In genomic region chr11:88838630-88839029, GRCm38 (mm10) we compare ENCODE assay signal across 25 mouse cellular contexts.
"Had no signal": no experiment of that assay in that cellular context is flagged by ENCODE, and none has a peak within 500 bp of the region (broad histone marks: within the 10 kb centered on the region; RNA-seq: fewer than 3 reads in every experiment).

No protein-coding gene starts in this region.

- H3K4me2 ChIP-seq: heart, embryonic 12.5 days; hindbrain, embryonic 12.5 days; hindbrain, embryonic 15.5 days; limb, embryonic 12.5 days; liver, embryonic 11.5 days; liver, embryonic 13.5 days; liver, embryonic 15.5 days had no signal

- DNase-seq: gastrocnemius, adult 2 months; gastrocnemius, postnatal 25 days; heart, postnatal 10 days; heart, postnatal 4 days; kidney, adult 18-20 months; kidney, adult 8-10 months; kidney, postnatal 14 days; kidney, postnatal 36 days; layer of hippocampus, adult 9-11 months; liver; liver, embryonic 13.5 days; liver, postnatal 0 days had no signal

- H3K4me1 ChIP-seq: hindbrain, embryonic 12.5 days had no signal

- H3K9me3 ChIP-seq: heart, embryonic 10.5 days; heart, embryonic 12.5 days; hindbrain, embryonic 10.5 days; hindbrain, embryonic 12.5 days; hindbrain, embryonic 15.5 days; limb, embryonic 10.5 days; limb, embryonic 12.5 days; liver, embryonic 13.5 days; liver, embryonic 15.5 days had no signal

- H3K9ac ChIP-seq: heart, embryonic 12.5 days; hindbrain, embryonic 12.5 days; hindbrain, embryonic 15.5 days; limb, embryonic 12.5 days; liver, embryonic 13.5 days; liver, embryonic 15.5 days; liver, postnatal 0 days had no signal

- H3K27ac ChIP-seq: gastrocnemius, adult 2 months; heart, embryonic 10.5 days; hindbrain, embryonic 10.5 days; hindbrain, embryonic 12.5 days; hindbrain, embryonic 15.5 days; hindbrain, postnatal 0 days; kidney, postnatal 0 days; left cerebral cortex, adult 2 months; limb, embryonic 10.5 days; limb, embryonic 12.5 days; liver, embryonic 13.5 days; liver, embryonic 15.5 days had no signal

- H3K4me3 ChIP-seq: gastrocnemius, adult 2 months; heart, embryonic 10.5 days; heart, embryonic 12.5 days; hindbrain, embryonic 10.5 days; hindbrain, embryonic 12.5 days; hindbrain, embryonic 15.5 days; left cerebral cortex, adult 2 months; limb, embryonic 10.5 days; limb, embryonic 12.5 days; liver, embryonic 13.5 days; liver, embryonic 15.5 days had no signal

- H3K27me3 ChIP-seq: heart, embryonic 12.5 days; hindbrain, embryonic 12.5 days; hindbrain, embryonic 15.5 days; limb, embryonic 12.5 days; liver, embryonic 13.5 days; liver, embryonic 15.5 days had no signal

- ATAC-seq: hindbrain, postnatal 0 days; intestine, embryonic 16.5 days; liver, postnatal 0 days had no signal
